Mouse (Mus musculus) frontal cortex, postnatal 25 days (tissue): ENCODE results near the gene Nfrkb.

Experiments
- DNase-seq, 2 experiments: peaks; one replicate each; pipeline ENCODE4 v3.0.0; 2022; ENCODE audit warnings: low spot score in 2 of 2

The Nfrkb gene

DNA sequence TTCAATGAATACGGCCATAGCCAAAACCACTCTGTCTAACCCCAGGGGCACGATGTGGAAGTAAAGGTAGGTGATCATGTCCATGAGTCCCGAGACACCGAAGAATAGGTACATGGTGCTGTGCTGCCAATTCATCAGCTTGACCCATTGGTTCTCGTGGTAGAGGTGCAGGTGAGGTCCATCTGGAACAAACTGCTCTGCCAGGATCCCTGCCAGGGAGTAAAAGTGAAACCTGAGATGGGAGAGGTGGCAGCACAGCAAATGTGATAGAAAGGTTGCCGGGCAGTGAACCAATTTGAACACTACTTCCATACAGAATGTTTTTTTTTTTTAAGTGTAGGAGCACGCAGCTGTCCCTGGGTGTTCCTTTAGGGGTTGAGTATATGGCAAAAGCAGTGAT, 43.0 kb downstream of the Nfrkb start:
- no peak for DNase-seq

GRCm38 (mm10) chr9:31430011-31430410, 44.0 kb downstream of the Nfrkb start:
- DNase-seq = no peak

DNA sequence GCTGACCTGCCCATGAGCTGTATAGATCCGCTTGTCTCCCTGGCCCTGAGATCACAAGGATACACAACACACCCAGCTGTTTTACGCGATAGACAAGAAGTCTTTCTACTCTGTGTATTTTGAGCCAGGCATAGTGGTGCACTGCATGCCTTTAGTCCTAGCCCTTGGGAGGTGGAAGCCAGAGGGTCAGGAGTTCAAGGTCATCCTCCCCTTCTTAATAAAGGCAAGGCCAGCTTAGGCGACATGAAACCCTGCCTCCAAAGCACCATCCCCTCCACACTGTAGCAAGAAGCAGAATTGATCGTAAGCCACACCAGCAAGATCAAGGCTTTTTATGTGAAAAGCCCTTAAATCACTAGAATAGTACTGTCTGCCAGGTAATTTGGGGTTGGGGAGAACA, 45.8 kb downstream of the Nfrkb start:
- DNase-seq = no peak

DNA sequence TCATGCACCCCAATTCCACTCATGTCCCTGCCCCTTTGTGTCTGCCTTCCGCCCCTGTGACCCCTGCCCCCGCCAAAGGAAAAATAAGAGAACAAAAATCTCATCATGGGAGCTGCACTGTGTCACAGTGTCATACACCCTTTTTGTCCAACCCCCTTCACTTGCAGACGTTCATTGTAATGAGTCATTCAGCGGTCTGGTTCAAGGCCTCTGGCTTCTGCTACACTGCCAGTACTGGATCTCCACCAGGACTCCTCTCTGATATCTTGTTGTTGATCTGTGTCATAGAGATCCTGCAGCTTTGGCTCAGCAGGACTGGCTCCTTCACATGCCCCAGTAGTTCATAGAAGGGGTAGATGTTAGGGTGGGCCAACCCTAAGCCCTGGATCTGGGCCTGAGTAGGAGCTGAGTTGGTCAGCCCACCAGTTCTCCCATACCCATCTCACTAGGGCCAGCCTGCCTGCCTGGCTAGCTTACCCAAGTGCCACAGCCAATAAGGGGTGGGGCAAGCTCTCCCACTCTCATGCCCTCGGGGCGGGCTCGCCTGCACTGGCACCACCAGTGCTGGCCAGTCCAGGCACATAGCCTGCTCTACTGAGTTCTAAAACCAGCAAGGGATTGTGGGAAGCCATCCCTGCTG, 46.5 kb downstream of the Nfrkb start:
- DNase-seq = no peak

GRCm38 (mm10) chr9:31433431-31433830, 47.4 kb downstream of the Nfrkb start:
- no peak for DNase-seq

DNA sequence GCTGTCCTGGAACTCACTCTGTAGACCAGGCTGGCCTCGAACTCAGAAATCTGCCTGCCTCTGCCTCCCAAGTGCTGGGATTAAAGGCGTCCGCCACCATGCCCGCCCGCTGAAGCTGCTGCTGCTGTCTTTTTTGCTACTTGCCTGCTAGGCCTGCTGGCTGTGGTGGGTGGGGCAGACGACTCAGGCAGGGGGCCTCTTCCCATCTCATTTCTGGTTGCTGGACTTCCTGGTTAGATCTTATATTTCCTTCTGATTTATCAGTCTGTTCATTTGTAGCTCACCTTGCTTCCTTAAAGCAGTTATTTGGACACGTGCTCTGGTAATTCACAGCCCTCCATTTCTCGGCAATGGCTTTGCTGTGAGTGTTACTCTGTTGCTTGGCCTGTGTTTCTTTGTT, 49.4 kb downstream of the Nfrkb start:
- DNase-seq = no peak

DNA sequence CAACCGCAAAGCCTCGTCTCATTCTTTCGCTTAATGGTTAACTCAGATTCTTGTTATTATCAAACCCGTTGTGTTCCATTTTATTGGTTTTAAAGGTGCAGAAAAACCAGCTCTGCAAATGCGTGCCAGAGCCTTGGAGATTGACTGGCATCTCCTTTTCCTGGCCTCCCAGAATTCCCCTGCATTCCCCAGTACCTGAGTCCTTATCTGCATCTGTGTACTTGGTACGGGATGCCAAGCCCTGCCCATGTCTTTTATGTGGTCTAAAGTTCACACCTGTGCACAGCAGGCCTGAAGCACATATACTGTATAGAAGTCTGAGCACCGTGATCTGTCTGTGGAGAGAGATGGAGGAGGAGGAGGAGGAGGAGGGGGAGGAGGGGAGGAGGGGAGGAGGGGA, 51.9 kb downstream of the Nfrkb start:
- DNase-seq = no peak

GRCm38 (mm10) chr9:31438834-31439233, 52.8 kb downstream of the Nfrkb start:
- DNase-seq = no peak

- no peak for DNase-seq
These were observed 53.3 kb downstream of the Nfrkb start for GRCm38 (mm10) chr9:31439341-31439740.

GRCm38 (mm10) chr9:31440366-31440765, 54.4 kb downstream of the Nfrkb start:
- no peak for DNase-seq

- DNase-seq = no peak
These were observed 55.5 kb downstream of the Nfrkb start for GRCm38 (mm10) chr9:31441487-31441886.

DNA sequence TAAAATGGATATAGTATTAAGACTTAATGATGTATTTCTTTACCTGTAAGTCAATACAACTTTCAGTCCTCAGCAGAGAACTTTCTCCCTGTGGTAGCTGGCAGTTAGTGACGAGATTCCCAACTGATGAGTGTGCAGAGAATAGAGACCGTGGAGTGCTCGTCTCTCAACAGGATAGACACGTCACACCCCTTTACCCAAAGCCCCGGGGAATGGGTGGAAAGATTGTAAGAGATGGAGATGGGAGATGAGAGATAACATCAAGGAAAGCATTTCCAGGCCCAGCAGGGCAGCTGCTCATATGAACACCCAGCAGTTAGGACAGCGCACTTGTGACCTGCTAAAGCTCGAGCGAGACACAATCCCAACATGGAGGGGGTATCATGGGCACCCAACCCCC, 58.2 kb downstream of the Nfrkb start:
- DNase-seq = no peak

- DNase-seq = no peak
These were observed 63.3 kb downstream of the Nfrkb start for GRCm38 (mm10) chr9:31449145-31449772.

DNA sequence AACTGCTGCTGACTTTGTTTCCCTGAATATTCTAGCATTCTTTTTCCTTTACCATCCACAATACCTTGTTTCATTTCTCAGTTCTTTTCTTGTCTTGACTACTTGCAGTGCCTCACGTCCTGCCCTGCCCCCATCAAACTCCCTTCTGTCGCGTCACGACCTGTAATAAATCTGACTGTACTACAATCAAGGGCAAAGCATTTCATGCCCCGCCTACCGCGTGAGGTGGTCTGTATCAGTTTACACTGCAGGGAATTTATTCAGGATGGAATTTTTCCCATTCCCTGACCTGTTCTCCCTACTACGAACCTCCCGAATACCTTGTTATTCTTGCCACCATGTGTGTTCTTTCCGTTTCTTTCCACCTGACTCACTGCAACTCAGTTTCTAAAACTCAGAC, 66.2 kb downstream of the Nfrkb start:
- no peak for DNase-seq

GRCm38 (mm10) chr9:31454356-31454755, 68.4 kb downstream of the Nfrkb start:
- DNase-seq = no peak

- DNase-seq = no peak
These were observed 77.2 kb downstream of the Nfrkb start for GRCm38 (mm10) chr9:31463190-31463589.

GRCm38 (mm10) chr9:31463692-31464474, 77.9 kb downstream of the Nfrkb start, which contains the start of gene Tmem45b:
Tmem45b (minus strand) TSS chr9:31464462.
- DNase-seq = no peak
